Mouse (Mus musculus): Measurements from ENCODE around the gene Unc119. TPM values are rescaled to one million over a fixed set of nuclear protein-coding genes. Genes with fewer than 3 reads are reported as not detected.
A peak's percentile ranks its signal among the peaks of the same experiment; 100 is the strongest.

The Unc119 gene
- 31.0 and 43.3 TPM in 2 replicates for polyA plus RNA-seq (2015; fragmentation: Nextera tagmentation; extraction: Ambion mirVana)

- H3K27me3 ChIP-seq = no peaks in the 10 kb centered on the region
- H3K4me3 ChIP-seq = peak within 1 kb of the TSS; percentile 88
- peak within 1 kb of the TSS; percentile 86 for H3K9ac ChIP-seq
- peaks cover 23% of the 10 kb centered on the region; the same call in 1 of the 2 replicates for H3K36me3 ChIP-seq
- ATAC-seq (replicated peaks; ENCODE audit: insufficient number of reproducible peaks, insufficient read depth, low FRiP score, low read depth) = peak; percentile 81
- peak within 1 kb of the TSS; percentile 85 for H3K27ac ChIP-seq
- WGBS = 1% methylated on average over 66 of the region's 66 CpGs
- H3K4me2 ChIP-seq = peak within 1 kb of the TSS; percentile 93
- H3K4me1 ChIP-seq (replicated peaks) = peaks cover 44% of the 10 kb centered on the region
- no peaks in the 10 kb centered on the region for H3K9me3 ChIP-seq (replicated peaks)
Measured at GRCm38 (mm10) chr11:78343381-78344327, at the start of gene Unc119. TSS of gene Unc119 (plus strand) at chr11:78343482.

- Histone ChIP-seq H3K4me1 (replicated peaks) (no peaks in the 10 kb centered on the region), H3K4me2 (no peak overlapping the region), H3K27me3 (no peaks in the 10 kb centered on the region), H3K9ac (no peak overlapping the region), H3K4me3 (no peak overlapping the region), H3K27ac (no peak overlapping the region), H3K36me3 (peaks cover 30% of the 10 kb centered on the region), H3K9me3 (replicated peaks) (no peaks in the 10 kb centered on the region; the same call in 1 of the 2 replicates)
- no peak for ATAC-seq (replicated peaks; ENCODE audit: insufficient number of reproducible peaks, insufficient read depth, low FRiP score, low read depth)
- WGBS = 93% methylated on average over 6 of the region's 6 CpGs
Measured at GRCm38 (mm10) chr11:78294585-78294984, 48.7 kb upstream of the Unc119 start.

- Histone ChIP-seq H3K27me3 (no peaks in the 10 kb centered on the region), H3K36me3 (peaks cover 21% of the 10 kb centered on the region), H3K4me2 (peak overlapping the region; percentile 83), H3K4me1 (replicated peaks) (peaks cover 12% of the 10 kb centered on the region), H3K27ac (peak overlapping the region; percentile 63), H3K4me3 (peak overlapping the region; percentile 74), H3K9ac (peak overlapping the region; percentile 75), H3K9me3 (replicated peaks) (no peaks in the 10 kb centered on the region; the same call in 1 of the 2 replicates)
- 62% methylated on average over 7 of the region's 7 CpGs for WGBS
- no peak for ATAC-seq (replicated peaks; ENCODE audit: insufficient number of reproducible peaks, insufficient read depth, low FRiP score, low read depth)
Measured at GRCm38 (mm10) chr11:78300917-78301316, 42.4 kb upstream of the Unc119 start.

GRCm38 (mm10) chr11:78301357-78302084 lies 41.8 kb upstream of the Unc119 start, which contains the start of gene Spag5:
TSS of gene Spag5 (plus strand) at chr11:78301529.
- no peaks in the 10 kb centered on the region; the same call in 1 of the 2 replicates for H3K9me3 ChIP-seq (replicated peaks)
- peaks cover 21% of the 10 kb centered on the region for H3K36me3 ChIP-seq
- H3K27ac ChIP-seq = peak within 1 kb of the TSS; percentile 80
- peak within 1 kb of the TSS; percentile 75 for H3K9ac ChIP-seq
- H3K4me3 ChIP-seq = peak within 1 kb of the TSS; percentile 74
- H3K27me3 ChIP-seq = no peaks in the 10 kb centered on the region
- ATAC-seq (replicated peaks; ENCODE audit: insufficient number of reproducible peaks, insufficient read depth, low FRiP score, low read depth) = peak; percentile 99
- under 1% methylated on average over 49 of the region's 49 CpGs for WGBS
- peaks cover 12% of the 10 kb centered on the region for H3K4me1 ChIP-seq (replicated peaks)
- peak within 1 kb of the TSS; percentile 83 for H3K4me2 ChIP-seq

- H3K27me3 ChIP-seq = no peaks in the 10 kb centered on the region
- no peak overlapping the region for H3K27ac ChIP-seq
- no peaks in the 10 kb centered on the region for H3K9me3 ChIP-seq (replicated peaks)
- 79% methylated on average over 4 of the region's 4 CpGs for WGBS
- H3K9ac ChIP-seq = no peak overlapping the region
- H3K4me1 ChIP-seq (replicated peaks) = peaks cover 12% of the 10 kb centered on the region
- ATAC-seq (replicated peaks; ENCODE audit: insufficient number of reproducible peaks, insufficient read depth, low FRiP score, low read depth) = no peak
- H3K4me3 ChIP-seq = no peak overlapping the region
- H3K4me2 ChIP-seq = no peak overlapping the region
- H3K36me3 ChIP-seq = peaks cover 34% of the 10 kb centered on the region
Measured at GRCm38 (mm10) chr11:78305272-78305671, 38.0 kb upstream of the Unc119 start.

GRCm38 (mm10) chr11:78310861-78311511 lies 32.3 kb upstream of the Unc119 start:
- no peaks in the 10 kb centered on the region for H3K27me3 ChIP-seq
- no peak overlapping the region for H3K9ac ChIP-seq
- no peak overlapping the region for H3K4me3 ChIP-seq
- no peaks in the 10 kb centered on the region; the same call in 1 of the 2 replicates for H3K4me1 ChIP-seq (replicated peaks)
- 90% methylated on average over 8 of the region's 8 CpGs for WGBS
- no peak for ATAC-seq (replicated peaks; ENCODE audit: insufficient number of reproducible peaks, insufficient read depth, low FRiP score, low read depth)
- no peak overlapping the region for H3K4me2 ChIP-seq
- peaks cover 42% of the 10 kb centered on the region for H3K36me3 ChIP-seq
- H3K27ac ChIP-seq = no peak overlapping the region
- no peaks in the 10 kb centered on the region for H3K9me3 ChIP-seq (replicated peaks)

- Histone ChIP-seq H3K9me3 (replicated peaks) (no peaks in the 10 kb centered on the region), H3K4me2 (no peak overlapping the region), H3K4me1 (replicated peaks) (no peaks in the 10 kb centered on the region; the same call in 1 of the 2 replicates), H3K4me3 (no peak overlapping the region), H3K27ac (no peak overlapping the region), H3K9ac (no peak overlapping the region), H3K36me3 (peaks cover 64% of the 10 kb centered on the region), H3K27me3 (no peaks in the 10 kb centered on the region)
- WGBS = 91% methylated on average over 2 of the region's 2 CpGs
- ATAC-seq (replicated peaks; ENCODE audit: insufficient number of reproducible peaks, insufficient read depth, low FRiP score, low read depth) = no peak
Measured at GRCm38 (mm10) chr11:78313662-78314061, 29.6 kb upstream of the Unc119 start.

GRCm38 (mm10) chr11:78318411-78318810 lies 24.9 kb upstream of the Unc119 start:
- Histone ChIP-seq H3K27me3 (no peaks in the 10 kb centered on the region), H3K9ac (no peak overlapping the region), H3K36me3 (peaks cover 79% of the 10 kb centered on the region), H3K9me3 (replicated peaks) (no peaks in the 10 kb centered on the region), H3K4me3 (no peak overlapping the region), H3K27ac (no peak overlapping the region), H3K4me1 (replicated peaks) (peaks cover 16% of the 10 kb centered on the region), H3K4me2 (no peak overlapping the region)
- ATAC-seq (replicated peaks; ENCODE audit: insufficient number of reproducible peaks, insufficient read depth, low FRiP score, low read depth) = no peak
- 93% methylated on average over 2 of the region's 2 CpGs for WGBS

- no peak for ATAC-seq (replicated peaks; ENCODE audit: insufficient number of reproducible peaks, insufficient read depth, low FRiP score, low read depth)
- WGBS = 55% methylated on average over 2 of the region's 2 CpGs
- Histone ChIP-seq H3K4me2 (peak overlapping the region; percentile 59), H3K9me3 (replicated peaks) (no peaks in the 10 kb centered on the region), H3K4me1 (replicated peaks) (peaks cover 27% of the 10 kb centered on the region), H3K9ac (no peak overlapping the region), H3K27ac (peak overlapping the region; percentile 67), H3K27me3 (no peaks in the 10 kb centered on the region), H3K4me3 (peak overlapping the region; percentile 37; the same call in 1 of the 2 replicates), H3K36me3 (peaks cover 46% of the 10 kb centered on the region)
Measured at GRCm38 (mm10) chr11:78322076-78322831, 21.0 kb upstream of the Unc119 start.

- H3K4me3 ChIP-seq = peak within 1 kb of the TSS; percentile 37
- peaks cover 27% of the 10 kb centered on the region for H3K4me1 ChIP-seq (replicated peaks)
- no peaks in the 10 kb centered on the region for H3K27me3 ChIP-seq
- H3K4me2 ChIP-seq = peak within 1 kb of the TSS; percentile 59
- ATAC-seq (replicated peaks; ENCODE audit: insufficient number of reproducible peaks, insufficient read depth, low FRiP score, low read depth) = peak; percentile 94
- 5% methylated on average over 15 of the region's 15 CpGs for WGBS
- H3K9me3 ChIP-seq (replicated peaks) = no peaks in the 10 kb centered on the region
- H3K36me3 ChIP-seq = peaks cover 41% of the 10 kb centered on the region
- H3K9ac ChIP-seq = no peak within 1 kb of the TSS
- peak within 1 kb of the TSS; percentile 67 for H3K27ac ChIP-seq
Measured at GRCm38 (mm10) chr11:78322860-78323259, 20.4 kb upstream of the Unc119 start, which contains the start of gene Aldoc. TSS of gene Aldoc (plus strand) at chr11:78322968.

Data from heart, embryonic 15.5 days (tissue).